Mouse (Mus musculus) hindbrain, embryonic 10.5 days (tissue): ENCODE measurements at regions not wholly inside any gene's neighbourhood (a gene's known extent, or its start where the extent isn't known, plus 50 kb on each side); places are given as distances from the start of the nearest gene placed in this dataset.
A peak's percentile ranks its signal among the peaks of the same experiment; 100 is the strongest.

ENCODE experiments used
- DNase-seq: peaks from one replicate; pipeline ENCODE4 v3.0.0-alpha.2; 2017; ENCODE audit warnings: low spot score
- H3K27ac ChIP-seq: fragments of 300-500 bp; sonication (generic); 2 replicates; pipeline ENCODE4 v1.5.1; 2016; ENCODE audit warnings: mild to moderate bottlenecking, moderate library complexity
- H3K27me3 ChIP-seq: fragments of 300-500 bp; sonication (generic); 2 replicates; pipeline ENCODE4 v1.6.1; 2016; ENCODE audit warnings: mild to moderate bottlenecking; ENCODE audit not compliant: poor library complexity, insufficient read depth, severe bottlenecking
- H3K36me3 ChIP-seq: fragments of 300-500 bp; sonication (generic); 2 replicates; pipeline ENCODE4 v1.6.1; 2016; ENCODE audit warnings: mild to moderate bottlenecking, moderate library complexity
- H3K4me1 ChIP-seq: fragments of 300-500 bp; sonication (generic); replicated peaks from 2 replicates; pipeline ENCODE4 v1.6.1; 2016; ENCODE audit warnings: mild to moderate bottlenecking
- H3K4me3 ChIP-seq: fragments of 300-500 bp; sonication (generic); 2 replicates; pipeline ENCODE4 v1.5.1; 2016; ENCODE audit warnings: mild to moderate bottlenecking, moderate library complexity
- H3K9me3 ChIP-seq: fragments of 300-500 bp; sonication (generic); 2 replicates; pipeline ENCODE4 v1.6.1; 2016; ENCODE audit warnings: mild to moderate bottlenecking, moderate library complexity
- WGBS: fragments of 180-500 bp; shearing (Covaris S2); methylation state at CpG from one replicate; pipeline ENCODE4 v1.1.7; 2016; 5-methylcytosine and 5-hydroxymethylcytosine counted together

DNA sequence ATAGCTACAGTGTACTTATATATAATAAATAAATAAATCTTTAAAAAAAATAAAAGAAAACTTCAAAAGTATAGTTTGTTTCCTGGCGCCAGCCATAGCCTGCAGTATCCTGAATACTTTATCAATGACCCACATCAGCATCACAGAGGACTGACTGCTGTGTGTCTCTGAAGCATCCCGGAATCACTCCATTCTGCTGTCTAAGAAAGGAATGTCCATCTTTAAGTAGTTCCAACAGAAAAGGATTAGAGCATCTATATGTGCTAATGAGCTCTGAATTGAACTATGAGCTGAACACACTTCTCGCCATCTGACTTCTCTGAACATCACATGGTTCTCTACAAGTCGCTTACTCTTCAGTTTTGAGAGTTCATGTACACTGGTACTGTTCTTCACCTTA is 745.8 kb upstream of the Chrm3 start:
- no peaks in the 10 kb centered on the region for H3K4me1 ChIP-seq
- H3K9me3 ChIP-seq = no peaks in the 10 kb centered on the region
- DNase-seq = no peak
- H3K27me3 ChIP-seq = no peaks in the 10 kb centered on the region
- H3K36me3 ChIP-seq = no peaks in the 10 kb centered on the region
- WGBS = 85% methylated on average over 4 of the region's 4 CpGs
- H3K4me3 ChIP-seq = no peak overlapping the region
- H3K27ac ChIP-seq = no peak overlapping the region

DNA sequence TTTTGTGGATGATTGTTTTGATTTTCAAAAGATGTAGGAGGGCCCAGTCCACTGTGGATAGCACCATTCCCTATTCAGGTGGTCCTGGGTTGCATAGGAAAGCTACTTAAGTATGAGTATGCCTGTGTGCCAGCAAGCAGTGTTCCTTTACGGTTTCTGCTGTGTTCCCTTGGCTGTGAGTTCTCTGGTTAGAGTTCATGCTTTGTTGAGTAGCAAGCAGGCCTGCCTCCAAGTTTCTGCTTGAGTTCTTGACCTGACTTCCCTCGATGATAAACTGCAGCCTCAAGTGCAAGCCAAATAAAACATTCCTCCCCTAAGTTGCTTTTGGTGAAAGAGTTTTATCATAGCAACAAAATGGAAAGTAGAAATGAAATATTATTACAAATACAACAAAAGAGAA is 744.9 kb upstream of the Chrm3 start:
- no peaks in the 10 kb centered on the region for H3K27me3 ChIP-seq
- DNase-seq = no peak
- 85% methylated on average over 2 of the region's 2 CpGs for WGBS

DNA sequence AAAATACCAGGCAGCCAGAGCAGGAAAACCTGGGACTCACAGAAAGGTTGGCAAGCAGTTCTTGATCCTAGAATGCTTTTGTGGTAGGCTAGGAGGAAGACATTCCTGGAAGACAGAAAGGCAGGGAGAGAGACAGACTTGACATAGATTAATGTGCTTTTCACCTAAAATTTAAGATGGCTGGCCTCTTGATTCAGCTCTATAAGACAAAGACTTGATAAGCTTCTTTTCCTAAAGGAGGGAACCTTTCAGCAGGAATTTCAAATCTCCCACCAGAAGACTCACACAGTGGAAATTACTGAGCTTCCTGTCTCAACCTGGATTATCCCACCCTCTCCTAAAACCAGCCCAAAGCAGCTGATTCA is 738.9 kb upstream of the Chrm3 start:
- Histone ChIP-seq H3K4me3 (no peak overlapping the region), H3K27me3 (no peaks in the 10 kb centered on the region), H3K27ac (peak overlapping the region; percentile 87), H3K36me3 (no peaks in the 10 kb centered on the region), H3K4me1 (peaks cover 27% of the 10 kb centered on the region), H3K9me3 (no peaks in the 10 kb centered on the region)
- DNase-seq = no peak

More for the DNA sequence above, 744.9 kb upstream of the Chrm3 start:
- H3K4me1 ChIP-seq = peaks cover 4% of the 10 kb centered on the region; the same call in 1 of the 2 replicates
- H3K9me3 ChIP-seq = no peaks in the 10 kb centered on the region
- H3K27ac ChIP-seq = no peak overlapping the region
- no peak overlapping the region for H3K4me3 ChIP-seq
- no peaks in the 10 kb centered on the region for H3K36me3 ChIP-seq

DNA sequence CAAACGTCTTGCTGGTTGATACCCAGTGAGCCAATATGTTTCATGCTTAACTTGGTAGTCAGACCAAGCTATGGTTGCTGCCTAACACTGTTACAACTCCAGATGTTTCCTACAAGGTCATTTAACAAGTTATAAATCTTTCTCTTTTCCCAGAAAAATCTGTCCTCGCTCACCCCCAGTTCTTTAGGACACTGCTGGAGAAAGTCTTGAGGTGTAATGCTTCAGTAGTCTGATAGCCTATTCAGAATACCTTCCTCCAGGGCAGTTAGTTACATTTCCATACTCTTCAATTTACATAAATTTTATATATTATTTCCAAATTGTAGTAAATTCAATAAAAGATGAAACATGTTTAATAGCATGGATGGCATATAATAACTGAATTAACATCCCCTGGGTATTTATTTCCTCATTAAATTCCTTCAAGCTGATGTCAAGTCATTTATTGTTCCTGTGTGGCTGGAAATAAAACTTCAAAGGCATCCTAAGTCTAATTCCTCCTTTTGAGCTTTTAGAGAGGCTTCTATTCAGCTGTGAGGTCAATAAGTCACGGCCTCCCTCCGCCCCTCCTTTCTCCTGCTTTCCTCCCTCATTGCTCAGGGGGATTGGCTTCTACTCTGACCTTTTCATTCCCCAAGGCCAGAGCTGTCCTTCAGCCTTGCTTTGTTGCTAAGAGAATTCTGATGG is 738.4 kb upstream of the Chrm3 start:
- DNase-seq = peak; percentile 87
- H3K36me3 ChIP-seq = no peaks in the 10 kb centered on the region
- peak overlapping the region; percentile 87 for H3K27ac ChIP-seq

DNA sequence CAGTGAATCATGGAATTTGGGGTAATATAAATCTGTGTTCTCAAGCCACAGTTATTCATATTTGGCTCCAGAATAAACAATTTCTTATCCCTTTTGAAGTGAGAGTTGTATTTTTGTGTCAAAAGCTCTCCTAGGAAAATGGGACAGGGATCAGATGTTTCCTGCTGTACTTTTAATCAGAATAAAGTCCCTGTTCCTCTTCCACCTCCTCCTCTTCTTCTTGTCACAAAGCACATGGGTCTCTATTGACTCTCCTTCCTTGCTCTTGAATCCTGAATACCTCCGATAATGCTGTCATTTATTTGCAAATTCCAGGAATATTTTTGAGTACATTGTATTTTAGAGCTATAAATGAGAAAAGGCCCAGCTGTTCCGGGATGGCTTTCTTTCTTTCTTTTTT is 732.3 kb upstream of the Chrm3 start:
- no peaks in the 10 kb centered on the region for H3K27me3 ChIP-seq
- H3K9me3 ChIP-seq = peaks cover 4% of the 10 kb centered on the region
- no peaks in the 10 kb centered on the region for H3K4me1 ChIP-seq
- H3K4me3 ChIP-seq = no peak overlapping the region
- no peaks in the 10 kb centered on the region for H3K36me3 ChIP-seq
- no peak for DNase-seq
- H3K27ac ChIP-seq = no peak overlapping the region
- 72% methylated on average over 2 of the region's 2 CpGs for WGBS

More for the DNA sequence above, 738.4 kb upstream of the Chrm3 start:
- H3K27me3 ChIP-seq = no peaks in the 10 kb centered on the region
- peaks cover 27% of the 10 kb centered on the region for H3K4me1 ChIP-seq
- WGBS = 12% methylated on average over 4 of the region's 4 CpGs
- H3K9me3 ChIP-seq = no peaks in the 10 kb centered on the region
- H3K4me3 ChIP-seq = no peak overlapping the region
